Mouse (Mus musculus) induced T-regulatory cell, adult 2 months (primary cell): ENCODE data around the gene Iqcg.
A peak's percentile ranks its signal among the peaks of the same experiment; 100 is the strongest.
"Not testable (repeated sequence)": the region's sequence is repeated elsewhere in the genome, so short reads cannot be mapped to it uniquely, and the experiment has no call there.

Experiments used
- DNase-seq: peaks from one replicate; pipeline ENCODE4 v3.0.0-alpha.2; 2012; ENCODE audit warnings: low read depth

Gene Iqcg

GRCm38 (mm10) chr16:33056095-33056785, at the start of gene Iqcg, which contains the start of gene Rpl35a:
Gene Iqcg, minus strand, starts transcription at chr16:33056218.
Gene Rpl35a, plus strand, starts transcription at chr16:33056453.
- peak; percentile 97 for DNase-seq

GRCm38 (mm10) chr16:33085666-33086065, 29.6 kb upstream of the Iqcg start:
- DNase-seq: no peak

GRCm38 (mm10) chr16:33083996-33084395, 28.0 kb upstream of the Iqcg start:
- no peak for DNase-seq

- DNase-seq: no peak
Observed at GRCm38 (mm10) chr16:33082951-33083350, 26.9 kb upstream of the Iqcg start.

GRCm38 (mm10) chr16:33080063-33080462, 24.0 kb upstream of the Iqcg start:
- DNase-seq: no peak

- DNase-seq: no peak
Observed at GRCm38 (mm10) chr16:33077069-33077627, 21.1 kb upstream of the Iqcg start.

- no peak for DNase-seq
Observed at GRCm38 (mm10) chr16:33076078-33076477, 20.1 kb upstream of the Iqcg start.

GRCm38 (mm10) chr16:33074967-33075366, 18.9 kb upstream of the Iqcg start:
- DNase-seq: no peak

GRCm38 (mm10) chr16:33072871-33073557, 17.0 kb upstream of the Iqcg start:
- DNase-seq: peak; percentile 84

- no peak for DNase-seq
Observed at GRCm38 (mm10) chr16:33070928-33071327, 14.9 kb upstream of the Iqcg start.

- DNase-seq: no peak
Observed at GRCm38 (mm10) chr16:33064636-33065035, 8.6 kb upstream of the Iqcg start.

GRCm38 (mm10) chr16:33063267-33063666, 7.2 kb upstream of the Iqcg start:
- no peak for DNase-seq

- no peak for DNase-seq
Observed at GRCm38 (mm10) chr16:33062682-33063131, 6.7 kb upstream of the Iqcg start.

- peak; percentile 84 for DNase-seq
Observed at GRCm38 (mm10) chr16:33062024-33062681, 6.1 kb upstream of the Iqcg start, which contains the start of gene Lmln. Gene Lmln, plus strand, starts transcription at chr16:33062521.

GRCm38 (mm10) chr16:33061400-33061799, 5.4 kb upstream of the Iqcg start:
- peak; percentile 47 for DNase-seq

GRCm38 (mm10) chr16:33060926-33061325, 4.9 kb upstream of the Iqcg start:
- DNase-seq: peak; percentile 21

- DNase-seq: no peak
Observed at GRCm38 (mm10) chr16:33059471-33059870, 3.5 kb upstream of the Iqcg start.

GRCm38 (mm10) chr16:33058656-33059055, 2.6 kb upstream of the Iqcg start:
- not testable (repeated sequence) for DNase-seq

GRCm38 (mm10) chr16:33058033-33058432, 2.0 kb upstream of the Iqcg start:
- DNase-seq: no peak

- DNase-seq: no peak
Observed at GRCm38 (mm10) chr16:33056786-33057185, 768 bp upstream of the Iqcg start.

- no peak for DNase-seq
Observed at GRCm38 (mm10) chr16:33055655-33056054, 363 bp downstream of the Iqcg start.

- peak; percentile 30 for DNase-seq
Observed at GRCm38 (mm10) chr16:33054927-33055326, 1.1 kb downstream of the Iqcg start.
